Mouse (Mus musculus) heart, embryonic 10.5 days (tissue): Measurements from ENCODE around the gene Arnt. TPM values are rescaled to one million over a fixed set of nuclear protein-coding genes. Genes with fewer than 3 reads are reported as not detected.

ENCODE experiments used
- DNase-seq: peaks from one replicate; pipeline ENCODE4 v3.0.0-alpha.2; 2017; ENCODE audit warnings: low spot score
- H3K27ac ChIP-seq: fragments of 300-500 bp; sonication (generic); 2 replicates; pipeline ENCODE4 v1.5.1; 2016; ENCODE audit warnings: mild to moderate bottlenecking
- H3K27me3 ChIP-seq: fragments of 300-500 bp; sonication (generic); 2 replicates; pipeline ENCODE4 v1.6.1; 2016; ENCODE audit warnings: mild to moderate bottlenecking; ENCODE audit not compliant: poor library complexity, insufficient read depth, severe bottlenecking
- H3K36me3 ChIP-seq: fragments of 300-500 bp; sonication (generic); 2 replicates; pipeline ENCODE4 v1.6.1; 2016; ENCODE audit warnings: mild to moderate bottlenecking, moderate library complexity
- H3K4me1 ChIP-seq: fragments of 300-500 bp; sonication (generic); 2 replicates; pipeline ENCODE4 v1.6.1; 2016; ENCODE audit warnings: mild to moderate bottlenecking
- H3K4me3 ChIP-seq: fragments of 300-500 bp; sonication (generic); 2 replicates; pipeline ENCODE4 v1.5.1; 2016; ENCODE audit warnings: mild to moderate bottlenecking, moderate library complexity
- H3K9me3 ChIP-seq: fragments of 300-500 bp; sonication (generic); 2 replicates; pipeline ENCODE4 v1.6.1; 2016; ENCODE audit warnings: mild to moderate bottlenecking, moderate library complexity
- WGBS: fragments of 180-500 bp; shearing (Covaris S2); methylation state at CpG from one replicate; pipeline ENCODE4 v1.1.7; 2016; 5-methylcytosine and 5-hydroxymethylcytosine counted together
- polyA plus RNA-seq: library from polyadenylated mRNA; unstranded; fragments of >200 nt; fragmentation: Nextera tagmentation; extraction: Ambion mirVana; gene quantifications from 2 replicates; pipeline ENCODE4 v1.2.1, GENCODE M21; 2016

Gene Arnt
- polyA plus RNA-seq, 1 experiment from 2014 or later = 30.1 TPM

GRCm38 (mm10) chr3:95478966-95479365, 44.8 kb downstream of the Arnt start:
- Histone ChIP-seq H3K4me3 (no peak overlapping the region), H3K27me3 (no peaks in the 10 kb centered on the region), H3K4me1 (no peaks in the 10 kb centered on the region), H3K27ac (no peak overlapping the region), H3K36me3 (peaks cover 61% of the 10 kb centered on the region), H3K9me3 (no peaks in the 10 kb centered on the region)
- DNase-seq = no peak
- 81% methylated on average over 1 of the region's 1 CpGs for WGBS

GRCm38 (mm10) chr3:95486421-95486820, 52.2 kb downstream of the Arnt start:
- peaks cover 77% of the 10 kb centered on the region for H3K36me3 ChIP-seq

GRCm38 (mm10) chr3:95488679-95489078, 54.5 kb downstream of the Arnt start:
- H3K9me3 ChIP-seq = no peaks in the 10 kb centered on the region
- no peaks in the 10 kb centered on the region for H3K4me1 ChIP-seq
- no peaks in the 10 kb centered on the region for H3K27me3 ChIP-seq
- no peak overlapping the region for H3K4me3 ChIP-seq
- no peak for DNase-seq
- 71% methylated on average over 3 of the region's 3 CpGs for WGBS
- H3K27ac ChIP-seq = no peak overlapping the region
- peaks cover 86% of the 10 kb centered on the region for H3K36me3 ChIP-seq

More at GRCm38 (mm10) chr3:95486421-95486820, 52.2 kb downstream of the Arnt start:
- 81% methylated on average over 2 of the region's 2 CpGs for WGBS
- Histone ChIP-seq H3K4me1 (no peaks in the 10 kb centered on the region), H3K27me3 (no peaks in the 10 kb centered on the region), H3K4me3 (no peak overlapping the region), H3K9me3 (no peaks in the 10 kb centered on the region), H3K27ac (no peak overlapping the region)
- no peak for DNase-seq

GRCm38 (mm10) chr3:95490238-95490637, 56.0 kb downstream of the Arnt start:
- WGBS = 95% methylated on average over 2 of the region's 2 CpGs
- Histone ChIP-seq H3K9me3 (no peaks in the 10 kb centered on the region), H3K36me3 (peaks cover 90% of the 10 kb centered on the region), H3K4me3 (no peak overlapping the region), H3K4me1 (no peaks in the 10 kb centered on the region), H3K27ac (no peak overlapping the region), H3K27me3 (no peaks in the 10 kb centered on the region)
- no peak for DNase-seq

- Histone ChIP-seq H3K9me3 (no peaks in the 10 kb centered on the region), H3K27ac (no peak overlapping the region), H3K4me1 (peaks cover 12% of the 10 kb centered on the region), H3K27me3 (no peaks in the 10 kb centered on the region), H3K36me3 (peaks cover 66% of the 10 kb centered on the region), H3K4me3 (no peak overlapping the region)
- 69% methylated on average over 6 of the region's 6 CpGs for WGBS
- peak; percentile 83 for DNase-seq
Measured at GRCm38 (mm10) chr3:95494342-95494741, 60.2 kb downstream of the Arnt start.

- Histone ChIP-seq H3K9me3 (no peaks in the 10 kb centered on the region), H3K27me3 (no peaks in the 10 kb centered on the region), H3K4me1 (peaks cover 17% of the 10 kb centered on the region), H3K27ac (peak overlapping the region; percentile 45), H3K36me3 (peaks cover 33% of the 10 kb centered on the region), H3K4me3 (no peak overlapping the region)
- 58% methylated on average over 2 of the region's 2 CpGs for WGBS
- no peak for DNase-seq
Measured at GRCm38 (mm10) chr3:95498229-95498628, 64.0 kb downstream of the Arnt start.

- peak within 1 kb of the TSS; percentile 59 for H3K27ac ChIP-seq
- DNase-seq = no peak
- H3K36me3 ChIP-seq = peaks cover 26% of the 10 kb centered on the region
- H3K27me3 ChIP-seq = no peaks in the 10 kb centered on the region
- peak within 1 kb of the TSS; percentile 35 for H3K4me3 ChIP-seq
- 78% methylated on average over 7 of the region's 7 CpGs for WGBS
- peaks cover 17% of the 10 kb centered on the region for H3K4me1 ChIP-seq
- no peaks in the 10 kb centered on the region for H3K9me3 ChIP-seq
Measured at GRCm38 (mm10) chr3:95499024-95499423, 64.8 kb downstream of the Arnt start, which contains the start of gene Ctsk. Gene Ctsk (plus strand): TSS chr3:95499256.

GRCm38 (mm10) chr3:95499496-95500140, 65.4 kb downstream of the Arnt start:
- WGBS = 48% methylated on average over 10 of the region's 10 CpGs
- Histone ChIP-seq H3K4me3 (peak overlapping the region; percentile 35), H3K9me3 (no peaks in the 10 kb centered on the region), H3K4me1 (peaks cover 17% of the 10 kb centered on the region), H3K27me3 (no peaks in the 10 kb centered on the region), H3K27ac (peak overlapping the region; percentile 59; the same call in 1 of the 2 replicates), H3K36me3 (peaks cover 20% of the 10 kb centered on the region)
- DNase-seq = no peak

GRCm38 (mm10) chr3:95502312-95502711, 68.1 kb downstream of the Arnt start:
- H3K4me1 ChIP-seq = peaks cover 17% of the 10 kb centered on the region
- whole genome bisulfite sequencing = 59% methylated on average over 2 of the region's 2 CpGs
- H3K9me3 ChIP-seq = no peaks in the 10 kb centered on the region
- no peak for DNase-seq
- H3K4me3 ChIP-seq = no peak overlapping the region
- no peaks in the 10 kb centered on the region for H3K27me3 ChIP-seq
- no peak overlapping the region for H3K27ac ChIP-seq
- peaks cover 9% of the 10 kb centered on the region; the same call in 1 of the 2 replicates for H3K36me3 ChIP-seq

GRCm38 (mm10) chr3:95509348-95509747, 75.2 kb downstream of the Arnt start:
- Histone ChIP-seq H3K4me3 (no peak overlapping the region), H3K4me1 (no peaks in the 10 kb centered on the region), H3K27ac (no peak overlapping the region), H3K9me3 (no peaks in the 10 kb centered on the region), H3K27me3 (no peaks in the 10 kb centered on the region), H3K36me3 (peaks cover 10% of the 10 kb centered on the region; the same call in 1 of the 2 replicates)
- 49% methylated on average over 6 of the region's 6 CpGs for WGBS
- no peak for DNase-seq

- 77% methylated on average over 9 of the region's 9 CpGs for WGBS
- Histone ChIP-seq H3K4me3 (no peak overlapping the region), H3K4me1 (no peaks in the 10 kb centered on the region), H3K36me3 (peaks cover 6% of the 10 kb centered on the region; the same call in 1 of the 2 replicates), H3K27ac (no peak overlapping the region), H3K27me3 (no peaks in the 10 kb centered on the region), H3K9me3 (no peaks in the 10 kb centered on the region)
- no peak for DNase-seq
Measured at GRCm38 (mm10) chr3:95511611-95512180, 77.5 kb downstream of the Arnt start.

- Histone ChIP-seq H3K9me3 (no peaks in the 10 kb centered on the region), H3K27ac (peak overlapping the region; percentile 70), H3K36me3 (no peaks in the 10 kb centered on the region), H3K4me3 (no peak overlapping the region), H3K27me3 (no peaks in the 10 kb centered on the region), H3K4me1 (peaks cover 6% of the 10 kb centered on the region)
- 68% methylated on average over 3 of the region's 3 CpGs for WGBS
- DNase-seq = peak; percentile 90
Measured at GRCm38 (mm10) chr3:95516614-95517041, 82.4 kb downstream of the Arnt start.

GRCm38 (mm10) chr3:95517493-95517898, 83.3 kb downstream of the Arnt start:
- peak overlapping the region; percentile 70 for H3K27ac ChIP-seq
- WGBS = 23% methylated on average over 10 of the region's 10 CpGs

More at GRCm38 (mm10) chr3:95517493-95517898, 83.3 kb downstream of the Arnt start:
- no peaks in the 10 kb centered on the region for H3K9me3 ChIP-seq
- no peaks in the 10 kb centered on the region for H3K27me3 ChIP-seq
- no peaks in the 10 kb centered on the region for H3K36me3 ChIP-seq
- H3K4me1 ChIP-seq = peaks cover 6% of the 10 kb centered on the region
- peak; percentile 82 for DNase-seq
- no peak overlapping the region for H3K4me3 ChIP-seq
